Mouse (Mus musculus): Measurements from ENCODE around the gene Elmo3.

DNA sequence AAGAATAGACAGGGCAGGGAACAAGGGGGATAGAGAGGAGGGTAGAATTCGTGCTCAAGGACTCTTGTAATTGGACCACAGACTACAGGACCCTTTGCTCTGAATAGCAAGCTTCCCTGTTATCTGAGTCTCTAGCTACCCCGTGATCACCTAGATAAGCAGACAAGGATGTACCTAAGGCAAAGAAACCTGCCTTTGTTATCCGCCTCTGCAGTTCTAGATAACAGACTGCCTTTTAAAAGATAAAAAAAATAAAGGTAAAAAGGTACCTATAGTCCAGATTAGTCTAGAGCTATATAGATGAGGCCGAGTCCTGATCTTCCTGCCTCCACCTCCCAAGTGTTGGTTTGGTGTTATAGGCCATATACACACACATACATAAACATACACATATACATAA lies 37.4 kb downstream of the Elmo3 start:
- TF ChIP-seq CTCF (IDR thresholded peaks at IDR 0.05; ENCODE audit: control insufficient read depth, insufficient read depth, low read length) = no peak
- no peak for TF ChIP-seq POLR2A (IDR thresholded peaks at IDR 0.05; ENCODE audit: borderline replicate concordance, control insufficient read depth, low read depth, low read length)
